Mouse (Mus musculus) midbrain, embryonic 12.5 days (tissue): Measurements from ENCODE around the gene Dnm3. TPM values are rescaled to one million over a fixed set of nuclear protein-coding genes. Genes with fewer than 3 reads are reported as not detected.
A peak's percentile ranks its signal among the peaks of the same experiment; 100 is the strongest.

Experiments
- ATAC-seq: fragments of 200-750 bp; cut with Nextera tagmentation; 2 replicates; pipeline ENCODE4 v1.8.0; 2017; ENCODE audit warnings: low read depth, moderate TSS enrichment, moderate library complexity; ENCODE audit not compliant: low FRiP score
- H3K27ac ChIP-seq: fragments of 300-500 bp; sonication (generic); replicated peaks from 2 replicates; pipeline ENCODE4 v1.5.1; 2016; ENCODE audit warnings: mild to moderate bottlenecking
- H3K27me3 ChIP-seq: fragments of 300-500 bp; sonication (generic); 2 replicates; pipeline ENCODE4 v1.6.1; 2016; ENCODE audit warnings: mild to moderate bottlenecking
- H3K36me3 ChIP-seq: fragments of 300-500 bp; sonication (generic); 2 replicates; pipeline ENCODE4 v1.6.1; 2016
- H3K4me1 ChIP-seq: fragments of 300-500 bp; sonication (generic); 2 replicates; pipeline ENCODE4 v1.6.1; 2016
- H3K4me2 ChIP-seq: fragments of 300-500 bp; sonication (generic); replicated peaks from 2 replicates; pipeline ENCODE4 v1.6.1; 2016; ENCODE audit warnings: mild to moderate bottlenecking, moderate library complexity
- H3K4me3 ChIP-seq: fragments of 300-500 bp; sonication (generic); 2 replicates; pipeline ENCODE4 v1.5.1; 2016; ENCODE audit warnings: mild to moderate bottlenecking
- H3K9ac ChIP-seq: fragments of 300-500 bp; sonication (generic); replicated peaks from 2 replicates; pipeline ENCODE4 v1.6.1; 2016; ENCODE audit warnings: mild to moderate bottlenecking, moderate library complexity
- H3K9me3 ChIP-seq: fragments of 300-500 bp; sonication (generic); 2 replicates; pipeline ENCODE4 v1.6.1; 2016; ENCODE audit warnings: mild to moderate bottlenecking
- WGBS: fragments of 180-500 bp; shearing (Covaris S2); methylation state at CpG from one replicate; pipeline ENCODE4 v1.1.7; 2016; 5-methylcytosine and 5-hydroxymethylcytosine counted together
- polyA plus RNA-seq: library from polyadenylated mRNA; unstranded; fragments of >200 nt; fragmentation: Nextera tagmentation; extraction: Ambion mirVana; gene quantifications from 2 replicates; pipeline ENCODE4 v1.2.1, GENCODE M21; 2016

The Dnm3 gene
- polyA plus RNA-seq, 1 experiment from 2014 or later: 14.2 TPM

- no peaks in the 10 kb centered on the region for H3K9me3 ChIP-seq
- ATAC-seq: no peak
- H3K27ac ChIP-seq: no peak overlapping the region
- 86% methylated on average over 4 of the region's 4 CpGs for WGBS
- no peaks in the 10 kb centered on the region for H3K36me3 ChIP-seq
- H3K4me3 ChIP-seq: no peak overlapping the region
- H3K27me3 ChIP-seq: no peaks in the 10 kb centered on the region
- H3K4me1 ChIP-seq: no peaks in the 10 kb centered on the region
- H3K9ac ChIP-seq: no peak overlapping the region
- no peak overlapping the region for H3K4me2 ChIP-seq
Observed at GRCm38 (mm10) chr1:162353831-162354230, 124.0 kb downstream of the Dnm3 start.

DNA sequence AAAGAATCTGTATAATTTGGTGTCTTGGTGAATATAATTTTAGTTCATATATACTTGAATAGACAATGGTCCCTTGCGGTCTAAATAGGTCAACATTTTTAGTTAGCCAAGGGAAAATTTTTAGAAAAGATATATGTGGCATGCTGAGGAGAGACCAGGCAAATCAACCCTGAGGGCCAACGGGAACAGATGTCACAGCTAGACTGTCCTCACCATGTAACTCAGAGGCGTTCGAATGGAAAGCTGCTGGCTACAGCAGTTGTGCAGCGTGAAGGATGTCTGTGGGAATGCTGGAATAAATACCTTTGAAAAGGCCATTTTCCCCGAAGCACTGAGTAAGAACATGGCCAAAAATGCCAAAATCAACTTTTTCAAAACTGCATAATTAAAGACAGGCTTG, 128.5 kb downstream of the Dnm3 start:
- H3K4me2 ChIP-seq: no peak overlapping the region
- no peak overlapping the region for H3K4me3 ChIP-seq
- no peak overlapping the region for H3K9ac ChIP-seq
- H3K36me3 ChIP-seq: no peaks in the 10 kb centered on the region
- no peaks in the 10 kb centered on the region for H3K27me3 ChIP-seq
- H3K27ac ChIP-seq: no peak overlapping the region
- no peak for ATAC-seq
- H3K9me3 ChIP-seq: no peaks in the 10 kb centered on the region
- 77% methylated on average over 6 of the region's 6 CpGs for WGBS
- H3K4me1 ChIP-seq: no peaks in the 10 kb centered on the region

DNA sequence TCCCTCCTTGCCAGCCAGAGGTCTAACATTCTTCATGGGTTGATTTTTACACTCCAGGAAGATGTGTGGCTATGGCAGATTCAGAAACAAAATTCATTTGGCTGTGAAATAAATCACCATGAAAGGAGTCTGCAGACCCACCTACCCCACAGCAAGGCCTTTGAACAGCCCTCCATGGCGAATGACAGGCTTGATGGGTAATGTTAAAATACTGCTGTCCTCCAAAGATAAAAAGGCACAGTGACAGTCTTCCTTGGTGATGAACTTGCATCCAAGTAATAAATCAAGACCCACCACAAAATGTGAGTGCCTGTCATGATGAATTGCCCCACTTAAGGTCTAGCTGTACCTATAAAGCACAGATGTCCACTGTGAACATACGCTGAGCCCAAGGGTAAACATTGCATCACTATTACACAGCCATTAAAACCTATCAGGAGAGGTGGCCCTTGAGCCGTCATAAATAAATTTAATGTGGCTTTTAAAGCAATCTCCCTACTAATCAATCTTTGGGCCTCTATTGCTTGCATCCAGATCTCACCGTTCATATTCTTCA, 131.3 kb downstream of the Dnm3 start:
- no peak for ATAC-seq
- H3K27me3 ChIP-seq: no peaks in the 10 kb centered on the region
- no peak overlapping the region for H3K9ac ChIP-seq
- H3K4me2 ChIP-seq: no peak overlapping the region
- no peaks in the 10 kb centered on the region for H3K9me3 ChIP-seq
- 90% methylated on average over 4 of the region's 4 CpGs for WGBS
- no peak overlapping the region for H3K4me3 ChIP-seq
- H3K36me3 ChIP-seq: no peaks in the 10 kb centered on the region
- no peaks in the 10 kb centered on the region for H3K4me1 ChIP-seq
- no peak overlapping the region for H3K27ac ChIP-seq

DNA sequence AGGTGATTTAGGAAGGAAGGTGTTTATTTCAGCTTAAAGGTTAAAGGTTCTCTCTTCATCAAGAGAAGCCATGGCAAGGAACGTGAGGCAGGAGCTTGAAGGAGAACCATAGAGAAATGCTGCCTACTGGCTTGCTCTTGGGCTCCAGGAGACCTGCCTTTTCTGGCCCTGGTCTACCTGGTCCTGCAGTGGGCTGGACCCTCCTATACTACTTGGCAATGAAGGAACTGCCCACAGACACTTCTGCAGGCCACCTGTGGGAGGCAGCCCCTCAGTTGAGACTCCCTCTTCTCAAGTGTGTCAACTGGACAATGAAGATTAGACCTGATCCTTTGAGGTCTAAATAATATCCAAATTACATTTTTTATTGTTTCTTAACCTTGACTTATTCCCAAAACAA, 140.7 kb downstream of the Dnm3 start:
- Histone ChIP-seq H3K9me3 (no peaks in the 10 kb centered on the region), H3K4me1 (no peaks in the 10 kb centered on the region), H3K4me2 (no peak overlapping the region), H3K4me3 (no peak overlapping the region), H3K27me3 (no peaks in the 10 kb centered on the region), H3K36me3 (no peaks in the 10 kb centered on the region), H3K27ac (no peak overlapping the region), H3K9ac (no peak overlapping the region)
- ATAC-seq: 0 out of 2 replicates have a peak, but pooled peaks have one; percentile 34
- WGBS: 95% methylated on average over 1 of the region's 1 CpGs

DNA sequence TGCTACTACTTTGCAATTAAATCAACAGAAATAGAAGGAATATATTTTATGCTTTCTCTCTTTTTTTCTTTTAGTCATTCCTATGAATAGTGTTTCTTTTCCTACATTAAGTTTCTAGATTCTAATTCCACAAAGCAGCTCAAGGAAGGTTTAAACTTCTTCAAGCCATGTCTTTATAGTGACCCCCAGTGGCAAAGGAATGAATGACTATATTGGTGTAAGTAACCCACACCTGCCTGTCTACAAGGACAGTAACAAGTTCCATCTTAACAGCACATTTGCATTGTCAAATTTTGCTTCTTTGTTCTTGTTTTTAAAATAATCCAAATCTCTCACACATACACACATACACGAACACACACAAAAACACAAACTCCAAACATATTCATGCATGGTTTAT, 141.2 kb downstream of the Dnm3 start:
- Histone ChIP-seq H3K27me3 (no peaks in the 10 kb centered on the region), H3K9ac (no peak overlapping the region), H3K4me1 (no peaks in the 10 kb centered on the region), H3K36me3 (no peaks in the 10 kb centered on the region), H3K4me2 (no peak overlapping the region), H3K9me3 (no peaks in the 10 kb centered on the region), H3K27ac (no peak overlapping the region), H3K4me3 (no peak overlapping the region)
- WGBS: 25% methylated on average over 1 of the region's 1 CpGs
- ATAC-seq: peak; percentile 63; the same call in 1 of the 2 replicates

DNA sequence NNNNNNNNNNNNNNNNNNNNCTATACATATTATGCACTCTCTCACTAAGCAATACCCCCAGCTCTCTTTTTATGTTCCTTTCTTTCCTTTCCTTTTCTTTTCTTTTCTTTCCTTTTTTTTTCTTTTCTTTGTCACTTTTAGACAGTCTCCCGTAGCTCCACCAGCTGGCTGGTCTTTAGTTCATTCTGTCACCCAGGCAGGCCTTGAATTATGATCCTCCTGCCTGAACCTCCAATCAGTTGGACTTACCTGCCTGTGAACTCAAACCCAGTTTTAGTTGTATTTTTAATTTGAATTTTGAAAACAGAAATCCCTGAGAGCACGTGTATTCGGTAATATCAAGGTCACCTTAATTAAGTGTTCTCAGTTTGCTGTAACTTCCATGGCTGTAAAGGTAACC, 141.6 kb downstream of the Dnm3 start:
- no peak overlapping the region for H3K4me2 ChIP-seq
- no peak overlapping the region for H3K27ac ChIP-seq
- no peaks in the 10 kb centered on the region for H3K4me1 ChIP-seq
- ATAC-seq: no peak
- H3K27me3 ChIP-seq: no peaks in the 10 kb centered on the region
- WGBS: 62% methylated on average over 3 of the region's 3 CpGs
- H3K36me3 ChIP-seq: no peaks in the 10 kb centered on the region
- no peak overlapping the region for H3K9ac ChIP-seq
- no peaks in the 10 kb centered on the region for H3K9me3 ChIP-seq
- no peak overlapping the region for H3K4me3 ChIP-seq

DNA sequence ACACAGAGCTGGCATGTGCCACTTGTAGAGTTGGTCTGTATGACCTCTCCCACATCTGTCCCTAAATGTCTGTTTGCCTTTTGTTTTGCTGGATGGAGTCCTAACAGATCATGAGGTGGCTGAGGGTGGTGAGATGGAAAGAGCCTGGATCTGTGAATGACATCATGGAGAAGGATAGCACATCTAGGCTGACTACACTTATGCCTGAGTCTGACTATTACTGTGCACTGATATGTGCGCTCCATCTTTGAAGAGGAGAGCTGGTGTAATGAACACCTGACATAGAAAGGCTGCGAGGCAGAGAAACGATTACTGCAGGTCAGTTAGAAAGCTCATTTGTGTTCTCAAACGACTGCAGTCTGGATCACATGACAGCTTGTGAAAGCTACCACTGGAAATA, 149.2 kb downstream of the Dnm3 start:
- Histone ChIP-seq H3K36me3 (no peaks in the 10 kb centered on the region), H3K27ac (no peak overlapping the region), H3K4me1 (peaks cover 6% of the 10 kb centered on the region), H3K9ac (no peak overlapping the region), H3K4me2 (no peak overlapping the region), H3K4me3 (no peak overlapping the region), H3K27me3 (no peaks in the 10 kb centered on the region), H3K9me3 (no peaks in the 10 kb centered on the region)
- 79% methylated on average over 4 of the region's 4 CpGs for WGBS
- ATAC-seq: no peak

DNA sequence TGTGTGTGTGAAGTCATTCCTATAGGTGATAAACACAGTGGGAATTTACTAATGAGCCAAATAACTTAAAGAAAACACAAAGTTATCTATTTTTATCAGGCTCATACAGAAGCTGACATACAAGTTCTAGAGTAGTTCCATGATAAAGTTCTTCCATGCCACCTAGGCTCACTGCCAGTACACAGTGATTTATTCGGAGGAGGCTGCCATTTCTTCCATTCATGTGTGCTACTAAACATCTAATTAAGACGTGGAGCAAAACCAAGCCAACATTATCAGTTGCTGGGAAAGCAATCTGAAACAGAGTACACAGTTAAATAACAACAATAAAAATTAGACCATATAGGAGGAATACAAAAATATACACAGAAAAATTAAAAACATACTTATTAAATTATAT, 150.2 kb downstream of the Dnm3 start:
- no peaks in the 10 kb centered on the region for H3K9me3 ChIP-seq
- H3K4me1 ChIP-seq: peaks cover 6% of the 10 kb centered on the region
- H3K36me3 ChIP-seq: no peaks in the 10 kb centered on the region
- H3K27me3 ChIP-seq: no peaks in the 10 kb centered on the region
- WGBS: 76% methylated on average over 2 of the region's 2 CpGs
- ATAC-seq: no peak
- no peak overlapping the region for H3K4me2 ChIP-seq
- no peak overlapping the region for H3K4me3 ChIP-seq
- H3K27ac ChIP-seq: no peak overlapping the region
- no peak overlapping the region for H3K9ac ChIP-seq

GRCm38 (mm10) chr1:162324412-162324811, 153.4 kb downstream of the Dnm3 start:
- no peak overlapping the region for H3K4me2 ChIP-seq
- H3K27ac ChIP-seq: no peak overlapping the region
- no peaks in the 10 kb centered on the region for H3K36me3 ChIP-seq
- H3K27me3 ChIP-seq: no peaks in the 10 kb centered on the region
- H3K4me1 ChIP-seq: peaks cover 6% of the 10 kb centered on the region
- no peaks in the 10 kb centered on the region for H3K9me3 ChIP-seq
- H3K4me3 ChIP-seq: no peak overlapping the region
- 8% methylated on average over 4 of the region's 4 CpGs for WGBS
- peak; percentile 72 for ATAC-seq
- H3K9ac ChIP-seq: no peak overlapping the region

DNA sequence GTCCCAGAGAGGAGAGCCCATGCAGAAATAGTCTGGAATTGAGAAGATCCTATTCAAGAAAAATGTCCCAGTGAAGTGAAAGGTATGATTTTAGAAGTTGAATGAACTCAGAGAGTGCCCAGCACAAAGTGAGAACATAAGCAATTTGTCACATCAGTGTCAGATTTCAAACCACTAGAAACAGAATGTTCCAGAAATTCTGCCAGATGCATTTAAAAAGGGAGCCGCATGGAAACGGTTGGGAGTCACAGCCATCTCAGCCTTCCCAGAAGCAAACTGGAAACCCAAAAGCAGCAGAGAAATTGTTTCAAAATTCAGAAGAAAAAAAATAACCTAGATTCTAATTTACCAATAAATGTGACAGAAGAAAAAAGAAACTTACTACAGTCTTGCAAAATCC, 154.7 kb downstream of the Dnm3 start:
- Histone ChIP-seq H3K4me1 (peaks cover 6% of the 10 kb centered on the region), H3K9ac (no peak overlapping the region), H3K9me3 (no peaks in the 10 kb centered on the region), H3K27ac (no peak overlapping the region), H3K4me3 (no peak overlapping the region), H3K27me3 (no peaks in the 10 kb centered on the region), H3K4me2 (no peak overlapping the region), H3K36me3 (0 out of 2 replicates have a peak, but pooled peaks cover 2% of the 10 kb centered on the region)
- ATAC-seq: no peak
- WGBS: 74% methylated on average over 2 of the region's 2 CpGs

DNA sequence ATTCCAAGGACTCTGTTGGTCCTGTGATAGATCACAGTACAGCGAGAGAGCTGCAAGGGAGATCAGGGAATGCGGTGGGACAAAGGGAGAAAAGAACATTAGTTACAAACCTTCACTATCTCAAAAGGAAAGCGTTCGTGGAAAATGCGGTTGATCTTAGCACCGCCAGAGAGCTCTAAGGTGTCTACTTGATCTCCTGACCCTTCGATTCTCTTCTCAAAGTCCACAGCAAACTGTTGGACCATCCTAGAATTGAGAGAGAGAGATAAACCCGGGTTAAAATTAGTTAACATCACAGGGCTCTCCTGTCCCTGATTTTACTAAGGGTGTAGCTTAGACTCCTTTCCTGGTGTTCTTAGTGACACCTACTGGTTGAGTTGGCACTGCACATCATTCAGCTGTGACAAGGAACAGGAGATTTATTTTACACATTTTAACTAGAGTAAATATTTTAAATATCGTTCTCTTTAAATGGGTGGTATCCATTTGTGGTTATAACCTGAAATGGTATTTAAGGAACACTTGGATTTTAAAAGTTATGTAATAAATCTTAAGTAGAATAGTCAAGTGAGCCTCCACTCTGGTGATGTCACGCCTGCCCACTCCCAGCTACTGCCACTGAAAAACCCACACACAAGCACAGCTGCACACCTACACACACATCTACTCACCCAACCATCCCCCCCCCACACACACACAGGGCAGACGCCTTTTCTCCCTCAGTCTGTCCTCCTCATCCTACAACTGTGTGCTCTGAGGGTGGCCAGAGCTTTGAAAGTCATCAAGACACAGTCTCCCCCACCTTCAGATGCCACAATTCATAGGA, 164.2 kb downstream of the Dnm3 start:
- Histone ChIP-seq H3K36me3 (0 out of 2 replicates have a peak, but pooled peaks cover 2% of the 10 kb centered on the region), H3K9me3 (no peaks in the 10 kb centered on the region), H3K9ac (no peak overlapping the region), H3K4me3 (no peak overlapping the region), H3K27me3 (no peaks in the 10 kb centered on the region), H3K4me2 (peak overlapping the region; percentile 19; the same call in 1 of the 2 replicates), H3K4me1 (0 out of 2 replicates have a peak, but pooled peaks cover 6% of the 10 kb centered on the region), H3K27ac (no peak overlapping the region)
- 34% methylated on average over 11 of the region's 11 CpGs for WGBS
- ATAC-seq: peak; percentile 88

DNA sequence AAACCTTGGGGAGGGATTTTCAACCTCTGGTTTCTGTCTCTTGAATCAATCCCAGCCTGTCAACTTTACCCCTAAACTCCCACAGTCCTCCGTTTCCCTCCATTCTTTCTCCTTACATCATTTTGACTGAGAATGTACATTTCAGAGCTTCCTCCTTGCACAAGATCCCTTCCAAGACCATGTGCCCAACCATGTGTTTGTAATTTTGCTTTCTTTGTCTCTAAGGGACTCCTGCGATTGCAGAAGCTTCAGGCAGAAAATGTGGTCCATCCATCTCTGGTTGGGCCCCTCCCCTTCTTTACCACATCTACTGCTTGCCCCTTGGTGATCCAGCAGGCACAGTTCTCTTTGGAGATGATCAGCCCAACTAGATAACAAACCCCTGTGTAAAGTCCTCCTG, 165.2 kb downstream of the Dnm3 start:
- Histone ChIP-seq H3K4me1 (0 out of 2 replicates have a peak, but pooled peaks cover 6% of the 10 kb centered on the region), H3K9ac (no peak overlapping the region), H3K9me3 (no peaks in the 10 kb centered on the region), H3K4me3 (no peak overlapping the region), H3K27ac (no peak overlapping the region), H3K4me2 (no peak overlapping the region), H3K36me3 (no peaks in the 10 kb centered on the region), H3K27me3 (no peaks in the 10 kb centered on the region)
- no peak for ATAC-seq
- WGBS: 80% methylated on average over 2 of the region's 2 CpGs
